Mouse (Mus musculus) cerebellum, adult 2 months (tissue): ENCODE measurements at regions not wholly inside any gene's neighbourhood (a gene's known extent, or its start where the extent isn't known, plus 50 kb on each side); places are given as distances from the start of the nearest gene placed in this dataset.

ENCODE experiments used
- CTCF ChIP-seq: fragments of 200-500 bp; IDR thresholded peaks from 2 replicates; pipeline ENCODE4 v1.5.1; 2011; ENCODE audit warnings: low read depth, mild to moderate bottlenecking, control low read depth, low read length, moderate library complexity, borderline replicate concordance; ENCODE audit not compliant: insufficient read depth
- POLR2A ChIP-seq: fragments of 200-500 bp; IDR thresholded peaks from 2 replicates; pipeline ENCODE4 v1.6.1; 2011; ENCODE audit warnings: low read length, control low read depth, borderline replicate concordance; ENCODE audit not compliant: insufficient read depth

DNA sequence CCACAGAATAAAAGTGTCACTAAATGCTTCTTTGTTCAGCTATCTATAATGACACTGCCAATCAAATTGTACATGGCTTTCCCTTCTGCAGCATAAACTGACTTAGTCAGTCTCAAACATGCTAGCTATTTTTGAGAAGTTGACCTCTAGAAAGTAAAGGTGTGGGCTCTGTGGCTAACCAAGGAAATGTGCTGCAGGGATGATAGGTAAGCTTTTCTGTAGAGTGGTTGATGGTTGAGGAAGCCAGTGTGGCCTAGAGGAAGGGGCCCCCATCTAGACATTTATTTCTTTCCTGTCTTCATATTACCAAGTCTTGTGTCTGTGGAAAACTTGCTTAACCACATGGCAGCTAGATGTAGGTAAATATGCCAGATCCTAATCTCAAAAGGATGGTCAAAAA, 483.4 kb downstream of the Car8 start:
- TF ChIP-seq CTCF: no peak
- TF ChIP-seq POLR2A: no peak
